Mouse (Mus musculus) stomach, postnatal 0 days (tissue): ENCODE data around the gene Dach1.

ENCODE experiments used
- CTCF ChIP-seq: IDR thresholded peaks from 2 replicates; pipeline ENCODE4 v1.5.1; 2016; ENCODE audit warnings: antibody characterized with exemption, low read depth, mild to moderate bottlenecking, moderate library complexity
- EP300 ChIP-seq: optimal IDR thresholded peaks from 2 replicates; pipeline ENCODE3; 2016; ENCODE audit warnings: antibody characterized with exemption

- TF ChIP-seq EP300 (no peak), CTCF (no peak)
Observed at GRCm38 (mm10) chr14:98109929-98110328, 59.6 kb downstream of the Dach1 start.
